Mouse (Mus musculus) embryonic facial prominence, embryonic 14.5 days (tissue): Measurements from ENCODE around the gene Irx4. TPM values are rescaled to one million over a fixed set of nuclear protein-coding genes. Genes with fewer than 3 reads are reported as not detected.

ENCODE experiments used
- ATAC-seq: fragments of 200-750 bp; cut with Nextera tagmentation; 2 replicates; pipeline ENCODE4 v1.8.0; 2017; ENCODE audit warnings: low read depth, moderate number of reproducible peaks, moderate TSS enrichment
- DNase-seq: peaks from one replicate; pipeline ENCODE4 v3.0.0-alpha.2; 2015; ENCODE audit warnings: low spot score
- H3K27ac ChIP-seq: fragments of 300-500 bp; sonication (generic); replicated peaks from 2 replicates; pipeline ENCODE4 v1.5.1; 2014; ENCODE audit warnings: low read depth, mild to moderate bottlenecking, low read length, moderate library complexity
- H3K27me3 ChIP-seq: fragments of 300-500 bp; sonication (generic); replicated peaks from 2 replicates; pipeline ENCODE4 v1.6.1; 2014; ENCODE audit warnings: low read length; ENCODE audit not compliant: control insufficient read depth, insufficient read depth
- H3K36me3 ChIP-seq: fragments of 300-500 bp; sonication (generic); 2 replicates; pipeline ENCODE4 v1.6.1; 2014; ENCODE audit warnings: low read length, mixed read lengths; ENCODE audit not compliant: control insufficient read depth, insufficient read depth
- H3K4me1 ChIP-seq: fragments of 300-500 bp; sonication (generic); 2 replicates; pipeline ENCODE4 v1.6.1; 2014; ENCODE audit warnings: antibody characterized with exemption, low read length; ENCODE audit not compliant: control insufficient read depth, insufficient read depth
- H3K4me2 ChIP-seq: fragments of 300-500 bp; sonication (generic); 2 replicates; pipeline ENCODE4 v1.6.1; 2014; ENCODE audit warnings: low read depth, mild to moderate bottlenecking, low read length, moderate library complexity, mixed read lengths
- H3K4me3 ChIP-seq: fragments of 300-500 bp; sonication (generic); 2 replicates; pipeline ENCODE4 v1.5.1; 2014; ENCODE audit warnings: low read depth, mild to moderate bottlenecking, low read length
- H3K9ac ChIP-seq: fragments of 300-500 bp; sonication (generic); 2 replicates; pipeline ENCODE4 v1.6.1; 2014; ENCODE audit warnings: low read depth, mild to moderate bottlenecking, low read length, moderate library complexity, mixed read lengths
- H3K9me3 ChIP-seq: fragments of 300-500 bp; sonication (generic); 2 replicates; pipeline ENCODE4 v1.6.1; 2016; ENCODE audit warnings: low read length; ENCODE audit not compliant: control insufficient read depth
- WGBS: fragments of 180-500 bp; shearing (Covaris S2); extraction: QIAGEN DNeasy Blood & Tissue Kit; methylation state at CpG from one replicate; pipeline ENCODE4 v1.1.7; 2014; 5-methylcytosine and 5-hydroxymethylcytosine counted together
- polyA plus RNA-seq: library from polyadenylated mRNA; unstranded; fragments of >200 nt; fragmentation: Nextera tagmentation; extraction: Ambion mirVana; gene quantifications from 2 replicates; pipeline ENCODE4 v1.2.1, GENCODE M21; 2014

Irx4 gene
- polyA plus RNA-seq, 1 experiment from 2014 or later = 4.6 TPM

DNA sequence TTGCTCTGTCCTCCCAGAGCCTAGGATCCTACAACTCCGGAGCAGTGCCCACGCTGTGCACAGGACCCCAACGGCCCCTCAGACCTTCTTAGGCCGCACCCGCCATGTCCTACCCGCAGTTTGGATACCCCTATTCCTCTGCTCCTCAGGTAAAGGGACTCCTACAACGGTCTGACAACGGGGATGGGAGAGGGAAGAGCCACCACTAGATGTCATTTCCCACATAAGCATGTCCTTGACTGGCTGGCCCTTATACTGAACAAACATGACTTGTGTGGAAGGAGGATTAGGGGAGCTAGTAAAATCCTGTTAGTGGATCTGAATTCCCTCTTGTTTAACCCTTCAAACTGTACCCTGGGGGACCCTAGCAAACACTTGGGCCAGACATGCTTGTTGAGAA is 4.6 kb downstream of the Irx4 start:
- Histone ChIP-seq H3K4me2 (peak overlapping the region; percentile 42; the same call in 1 of the 2 replicates), H3K9ac (no peak overlapping the region), H3K4me1 (peaks cover 8% of the 10 kb centered on the region; the same call in 1 of the 2 replicates), H3K27ac (no peak overlapping the region), H3K4me3 (no peak overlapping the region), H3K27me3 (peaks cover 100% of the 10 kb centered on the region), H3K9me3 (no peaks in the 10 kb centered on the region), H3K36me3 (no peaks in the 10 kb centered on the region)
- ATAC-seq (no peak), DNase-seq (no peak)
- 19% methylated on average over 8 of the region's 8 CpGs for WGBS

DNA sequence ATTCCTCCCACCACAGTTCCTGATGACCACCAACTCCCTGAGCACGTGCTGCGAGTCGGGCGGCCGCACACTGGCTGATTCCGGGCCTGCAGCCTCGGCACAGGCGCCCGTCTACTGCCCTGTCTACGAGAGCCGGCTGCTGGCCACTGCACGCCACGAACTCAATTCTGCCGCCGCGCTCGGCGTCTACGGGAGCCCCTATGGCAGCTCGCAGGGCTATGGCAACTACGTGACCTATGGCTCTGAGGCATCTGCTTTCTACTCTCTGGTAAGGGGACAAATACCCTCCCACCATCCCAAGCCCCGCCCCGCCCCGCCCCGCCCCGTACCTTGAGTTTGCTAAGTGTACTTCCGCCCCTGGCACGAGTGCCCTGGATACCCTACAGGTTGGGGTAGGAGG is 5.2 kb downstream of the Irx4 start:
- Histone ChIP-seq H3K9me3 (no peaks in the 10 kb centered on the region), H3K4me1 (peaks cover 8% of the 10 kb centered on the region; the same call in 1 of the 2 replicates), H3K4me2 (peak overlapping the region; percentile 42), H3K4me3 (peak overlapping the region; percentile 24), H3K36me3 (no peaks in the 10 kb centered on the region), H3K27ac (no peak overlapping the region), H3K27me3 (peaks cover 100% of the 10 kb centered on the region), H3K9ac (no peak overlapping the region)
- no peak for ATAC-seq
- 6% methylated on average over 17 of the region's 28 CpGs for WGBS
- no peak for DNase-seq

DNA sequence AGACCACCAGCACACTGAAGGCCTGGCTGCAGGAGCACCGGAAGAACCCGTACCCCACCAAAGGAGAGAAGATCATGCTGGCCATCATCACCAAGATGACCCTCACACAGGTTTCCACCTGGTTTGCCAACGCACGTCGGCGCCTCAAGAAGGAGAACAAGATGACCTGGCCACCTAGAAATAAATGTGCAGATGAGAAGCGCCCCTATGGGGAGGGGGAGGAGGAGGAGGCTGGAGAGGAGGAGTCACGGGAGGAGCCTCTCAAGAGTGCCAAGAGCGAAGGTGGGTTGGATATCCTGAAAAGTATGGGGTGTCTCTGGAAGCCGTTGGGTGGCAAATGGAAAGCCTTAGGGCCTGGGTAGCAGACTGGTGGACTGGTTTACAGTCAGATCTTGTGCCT is 7.3 kb downstream of the Irx4 start:
- Histone ChIP-seq H3K9me3 (no peaks in the 10 kb centered on the region), H3K9ac (no peak overlapping the region), H3K4me1 (peaks cover 8% of the 10 kb centered on the region; the same call in 1 of the 2 replicates), H3K4me2 (no peak overlapping the region), H3K4me3 (no peak overlapping the region), H3K27ac (no peak overlapping the region), H3K36me3 (no peaks in the 10 kb centered on the region), H3K27me3 (peaks cover 100% of the 10 kb centered on the region)
- no peak for ATAC-seq
- no peak for DNase-seq
- WGBS = 7% methylated on average over 10 of the region's 10 CpGs

- Histone ChIP-seq H3K27me3 (peaks cover 99% of the 10 kb centered on the region), H3K4me2 (peak overlapping the region; percentile 24; the same call in 1 of the 2 replicates), H3K4me1 (peaks cover 5% of the 10 kb centered on the region; the same call in 1 of the 2 replicates), H3K36me3 (no peaks in the 10 kb centered on the region), H3K9me3 (no peaks in the 10 kb centered on the region), H3K4me3 (no peak overlapping the region), H3K9ac (no peak overlapping the region), H3K27ac (no peak overlapping the region)
- DNase-seq (peak; percentile 65), ATAC-seq (peak; percentile 78)
- 0% methylated on average over 17 of the region's 20 CpGs for WGBS
Observed at GRCm38 (mm10) chr13:73268702-73269101, 8.4 kb downstream of the Irx4 start.

- 0 out of 2 replicates have a peak overlapping the region, but pooled peaks have one; percentile 24 for H3K4me2 ChIP-seq
- peaks cover 5% of the 10 kb centered on the region; the same call in 1 of the 2 replicates for H3K4me1 ChIP-seq
- H3K9ac ChIP-seq = no peak overlapping the region
- H3K4me3 ChIP-seq = no peak overlapping the region
- peaks cover 98% of the 10 kb centered on the region for H3K27me3 ChIP-seq
- no peak for ATAC-seq
- 11% methylated on average over 15 of the region's 15 CpGs for WGBS
- no peak overlapping the region for H3K27ac ChIP-seq
- DNase-seq = no peak
- no peaks in the 10 kb centered on the region for H3K9me3 ChIP-seq
- H3K36me3 ChIP-seq = no peaks in the 10 kb centered on the region
Observed at GRCm38 (mm10) chr13:73269251-73269650, 9.0 kb downstream of the Irx4 start.

DNA sequence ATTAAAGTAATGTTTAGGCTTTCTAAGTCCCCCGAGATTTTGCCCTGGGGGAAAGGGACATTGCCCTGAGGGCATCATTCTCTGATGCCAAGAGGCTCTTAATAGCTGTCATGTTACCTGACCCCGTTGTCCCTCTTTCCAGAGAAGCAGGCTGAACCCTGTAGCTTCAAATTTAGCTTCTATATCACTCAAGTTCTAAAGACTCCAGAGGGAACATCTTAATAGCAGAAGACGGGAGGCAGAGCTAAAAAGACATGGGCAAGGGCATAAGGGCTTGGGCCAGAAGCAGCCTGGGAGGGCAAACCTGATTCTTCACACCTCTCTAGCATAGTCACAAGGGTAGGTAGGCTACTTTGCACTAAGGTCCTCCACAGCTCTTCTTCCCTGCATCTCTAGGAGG is 9.6 kb downstream of the Irx4 start:
- Histone ChIP-seq H3K4me3 (no peak overlapping the region), H3K36me3 (no peaks in the 10 kb centered on the region), H3K9ac (no peak overlapping the region), H3K4me1 (peaks cover 5% of the 10 kb centered on the region; the same call in 1 of the 2 replicates), H3K27me3 (peaks cover 98% of the 10 kb centered on the region), H3K4me2 (no peak overlapping the region), H3K27ac (no peak overlapping the region), H3K9me3 (no peaks in the 10 kb centered on the region)
- DNase-seq (no peak), ATAC-seq (no peak)
- WGBS = 11% methylated on average over 3 of the region's 3 CpGs

DNA sequence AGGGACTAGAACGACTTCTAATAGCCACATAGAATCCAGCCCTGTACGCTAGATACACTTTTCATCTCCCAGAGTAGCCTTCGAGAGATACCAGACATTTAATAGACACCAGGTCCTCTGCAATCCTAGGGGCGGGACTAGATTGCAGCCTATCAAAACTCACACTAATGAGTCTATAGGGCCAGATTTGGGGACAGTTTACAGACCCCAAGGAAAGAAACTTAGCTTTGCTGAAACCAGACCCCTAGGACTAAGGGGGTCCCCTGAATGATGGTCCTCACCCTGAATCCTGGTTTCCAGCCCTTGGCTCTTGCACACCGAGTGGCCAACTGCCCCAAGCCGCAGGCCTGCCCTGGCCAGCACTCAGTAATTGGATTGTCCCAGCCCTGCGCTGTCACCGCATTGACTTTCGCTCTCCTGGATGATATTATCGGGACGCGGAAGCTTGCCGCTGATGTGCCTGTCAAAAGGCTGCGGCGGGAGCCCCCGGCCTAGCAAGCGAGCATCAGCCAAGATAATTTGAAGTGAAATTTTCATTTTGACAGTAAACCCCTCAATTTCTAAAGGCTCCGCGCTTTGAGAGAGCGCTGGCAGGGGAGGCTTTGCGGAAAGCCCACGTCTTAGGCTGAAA is 10.3 kb downstream of the Irx4 start:
- Histone ChIP-seq H3K4me2 (peak overlapping the region; percentile 44; the same call in 1 of the 2 replicates), H3K4me1 (peaks cover 5% of the 10 kb centered on the region; the same call in 1 of the 2 replicates), H3K4me3 (0 out of 2 replicates have a peak overlapping the region, but pooled peaks have one; percentile 3), H3K9ac (no peak overlapping the region), H3K9me3 (no peaks in the 10 kb centered on the region), H3K36me3 (no peaks in the 10 kb centered on the region), H3K27ac (no peak overlapping the region), H3K27me3 (peaks cover 92% of the 10 kb centered on the region)
- ATAC-seq (no peak), DNase-seq (no peak)
- 6% methylated on average over 22 of the region's 22 CpGs for WGBS

GRCm38 (mm10) chr13:73271336-73272242 is 11.3 kb downstream of the Irx4 start:
- DNase-seq = peak; percentile 27
- Histone ChIP-seq H3K9ac (no peak overlapping the region), H3K27ac (no peak overlapping the region), H3K4me2 (peak overlapping the region; percentile 44), H3K4me1 (peaks cover 5% of the 10 kb centered on the region; the same call in 1 of the 2 replicates), H3K9me3 (no peaks in the 10 kb centered on the region), H3K4me3 (peak overlapping the region; percentile 25), H3K36me3 (no peaks in the 10 kb centered on the region), H3K27me3 (peaks cover 82% of the 10 kb centered on the region)
- no peak for ATAC-seq
- 2% methylated on average over 47 of the region's 53 CpGs for WGBS
